Mouse (Mus musculus) stomach, postnatal 0 days (tissue): Measurements from ENCODE around the gene Mcemp1.

Experiments
- CTCF ChIP-seq: IDR thresholded peaks from 2 replicates; pipeline ENCODE4 v1.5.1; 2016; ENCODE audit warnings: antibody characterized with exemption, low read depth, mild to moderate bottlenecking, moderate library complexity
- EP300 ChIP-seq: optimal IDR thresholded peaks from 2 replicates; pipeline ENCODE3; 2016; ENCODE audit warnings: antibody characterized with exemption

GRCm38 (mm10) chr8:3676131-3676992 is 10.8 kb downstream of the Mcemp1 start, which contains the start of gene Trappc5:
- TF ChIP-seq CTCF (peak; percentile 99), EP300 (no peak)
